Mouse (Mus musculus): ENCODE results near the gene Ano2. TPM values are rescaled to one million over a fixed set of nuclear protein-coding genes. Genes with fewer than 3 reads are reported as not detected.

Ano2 gene
- polyA plus RNA-seq, 1 experiment: 0.07 TPM

DNA sequence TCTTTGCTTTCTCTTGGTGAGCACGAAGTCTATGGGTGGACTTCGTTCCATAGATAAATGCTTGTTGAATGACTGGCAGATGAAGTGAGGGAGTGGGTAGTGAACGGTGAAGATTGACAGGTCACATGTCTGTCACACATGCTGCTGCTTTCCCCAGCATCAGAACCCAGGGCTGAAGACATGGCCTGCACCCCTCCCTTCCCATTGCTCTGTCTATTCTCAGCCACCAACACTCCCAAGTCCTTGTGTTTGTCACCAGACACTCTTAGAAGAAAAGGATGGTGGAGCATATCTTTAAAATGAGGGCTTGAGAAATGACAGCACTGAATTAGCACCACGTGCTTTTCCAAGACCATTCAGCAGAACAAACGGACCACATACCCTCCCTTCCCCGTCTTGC is 316.4 kb downstream of the Ano2 start:
- TF ChIP-seq CTCF (IDR thresholded peaks at IDR 0.05; ENCODE audit: borderline replicate concordance, control insufficient read depth, extremely low read depth, insufficient read depth, low read length, poor library complexity) (no peak), POLR2A (IDR thresholded peaks at IDR 0.05; ENCODE audit: control insufficient read depth, extremely low read depth, insufficient read depth, low read length, poor library complexity) (no peak)
- no peak for DNase-seq
- 90% methylated on average over 6 of the region's 6 CpGs for WGBS
- H3K4me3 ChIP-seq (ENCODE audit: control insufficient read depth, insufficient read depth, low read length): no peak overlapping the region
- H3K27ac ChIP-seq (ENCODE audit: control insufficient read depth, insufficient read depth, low read length): no peak overlapping the region
- no peaks in the 10 kb centered on the region for H3K27me3 ChIP-seq (ENCODE audit: control insufficient read depth, insufficient read depth, low read length)
- H3K4me1 ChIP-seq (replicated peaks; ENCODE audit: control insufficient read depth, insufficient read depth, low read length): no peaks in the 10 kb centered on the region
- no peaks in the 10 kb centered on the region for H3K36me3 ChIP-seq (ENCODE audit: control insufficient read depth, insufficient read depth, low read length)

- WGBS: 65% methylated on average over 3 of the region's 3 CpGs
- H3K4me1 ChIP-seq (replicated peaks; ENCODE audit: control insufficient read depth, insufficient read depth, low read length): no peaks in the 10 kb centered on the region
- TF ChIP-seq POLR2A (IDR thresholded peaks at IDR 0.05; ENCODE audit: control insufficient read depth, extremely low read depth, insufficient read depth, low read length, poor library complexity): no peak
- no peak for TF ChIP-seq CTCF (IDR thresholded peaks at IDR 0.05; ENCODE audit: borderline replicate concordance, control insufficient read depth, extremely low read depth, insufficient read depth, low read length, poor library complexity)
- no peaks in the 10 kb centered on the region for H3K36me3 ChIP-seq (ENCODE audit: control insufficient read depth, insufficient read depth, low read length)
- H3K27ac ChIP-seq (ENCODE audit: control insufficient read depth, insufficient read depth, low read length): no peak overlapping the region
- no peak for DNase-seq
- H3K4me3 ChIP-seq (ENCODE audit: control insufficient read depth, insufficient read depth, low read length): no peak overlapping the region
- no peaks in the 10 kb centered on the region for H3K27me3 ChIP-seq (ENCODE audit: control insufficient read depth, insufficient read depth, low read length)
These were observed 318.9 kb downstream of the Ano2 start for GRCm38 (mm10) chr6:126009083-126009482.

- 91% methylated on average over 2 of the region's 2 CpGs for WGBS
- H3K36me3 ChIP-seq (ENCODE audit: control insufficient read depth, insufficient read depth, low read length): no peaks in the 10 kb centered on the region
- no peak for DNase-seq
These were observed 326.8 kb downstream of the Ano2 start for GRCm38 (mm10) chr6:126016991-126017390.

DNA sequence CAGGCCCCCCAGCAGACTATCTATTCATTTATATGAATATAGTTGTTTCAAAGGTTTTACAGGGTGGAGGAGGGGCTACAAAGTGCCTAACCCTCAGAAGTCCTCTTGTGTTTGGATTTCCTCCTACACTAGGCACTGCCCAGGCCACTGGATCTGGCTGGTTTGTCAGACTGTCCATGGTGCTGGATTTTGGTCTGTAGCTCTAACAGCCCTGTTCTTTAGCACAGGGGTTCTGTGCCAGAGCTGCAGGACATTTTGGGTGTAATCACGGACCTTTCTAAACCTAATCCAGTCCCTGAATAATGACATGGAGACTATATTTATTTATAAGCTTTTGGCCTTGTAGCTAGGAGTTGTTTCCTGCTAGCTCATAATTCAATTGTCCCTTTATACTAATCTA is 328.2 kb downstream of the Ano2 start:
- no peaks in the 10 kb centered on the region for H3K27me3 ChIP-seq (ENCODE audit: control insufficient read depth, insufficient read depth, low read length)
- H3K36me3 ChIP-seq (ENCODE audit: control insufficient read depth, insufficient read depth, low read length): no peaks in the 10 kb centered on the region
- H3K4me1 ChIP-seq (replicated peaks; ENCODE audit: control insufficient read depth, insufficient read depth, low read length): no peaks in the 10 kb centered on the region
- no peak for TF ChIP-seq CTCF (IDR thresholded peaks at IDR 0.05; ENCODE audit: borderline replicate concordance, control insufficient read depth, extremely low read depth, insufficient read depth, low read length, poor library complexity)
- TF ChIP-seq POLR2A (IDR thresholded peaks at IDR 0.05; ENCODE audit: control insufficient read depth, extremely low read depth, insufficient read depth, low read length, poor library complexity): no peak
- no peak for DNase-seq
- 90% methylated on average over 1 of the region's 1 CpGs for WGBS
- no peak overlapping the region for H3K4me3 ChIP-seq (ENCODE audit: control insufficient read depth, insufficient read depth, low read length)
- no peak overlapping the region for H3K27ac ChIP-seq (ENCODE audit: control insufficient read depth, insufficient read depth, low read length)

More at GRCm38 (mm10) chr6:126016991-126017390, 326.8 kb downstream of the Ano2 start:
- H3K4me1 ChIP-seq (replicated peaks; ENCODE audit: control insufficient read depth, insufficient read depth, low read length): no peaks in the 10 kb centered on the region
- no peak overlapping the region for H3K27ac ChIP-seq (ENCODE audit: control insufficient read depth, insufficient read depth, low read length)
- no peaks in the 10 kb centered on the region for H3K27me3 ChIP-seq (ENCODE audit: control insufficient read depth, insufficient read depth, low read length)
- TF ChIP-seq POLR2A (IDR thresholded peaks at IDR 0.05; ENCODE audit: control insufficient read depth, extremely low read depth, insufficient read depth, low read length, poor library complexity) (no peak), CTCF (IDR thresholded peaks at IDR 0.05; ENCODE audit: borderline replicate concordance, control insufficient read depth, extremely low read depth, insufficient read depth, low read length, poor library complexity) (no peak)
- no peak overlapping the region for H3K4me3 ChIP-seq (ENCODE audit: control insufficient read depth, insufficient read depth, low read length)

- DNase-seq: no peak
- WGBS: 82% methylated on average over 8 of the region's 8 CpGs
- Histone ChIP-seq H3K27ac (ENCODE audit: control insufficient read depth, insufficient read depth, low read length) (no peak overlapping the region), H3K4me1 (replicated peaks; ENCODE audit: control insufficient read depth, insufficient read depth, low read length) (no peaks in the 10 kb centered on the region), H3K4me3 (ENCODE audit: control insufficient read depth, insufficient read depth, low read length) (no peak overlapping the region), H3K36me3 (ENCODE audit: control insufficient read depth, insufficient read depth, low read length) (no peaks in the 10 kb centered on the region), H3K27me3 (ENCODE audit: control insufficient read depth, insufficient read depth, low read length) (no peaks in the 10 kb centered on the region)
- no peak for TF ChIP-seq POLR2A (IDR thresholded peaks at IDR 0.05; ENCODE audit: control insufficient read depth, extremely low read depth, insufficient read depth, low read length, poor library complexity)
- no peak for TF ChIP-seq CTCF (IDR thresholded peaks at IDR 0.05; ENCODE audit: borderline replicate concordance, control insufficient read depth, extremely low read depth, insufficient read depth, low read length, poor library complexity)
These were observed 343.6 kb downstream of the Ano2 start for GRCm38 (mm10) chr6:126033693-126034402.

DNA sequence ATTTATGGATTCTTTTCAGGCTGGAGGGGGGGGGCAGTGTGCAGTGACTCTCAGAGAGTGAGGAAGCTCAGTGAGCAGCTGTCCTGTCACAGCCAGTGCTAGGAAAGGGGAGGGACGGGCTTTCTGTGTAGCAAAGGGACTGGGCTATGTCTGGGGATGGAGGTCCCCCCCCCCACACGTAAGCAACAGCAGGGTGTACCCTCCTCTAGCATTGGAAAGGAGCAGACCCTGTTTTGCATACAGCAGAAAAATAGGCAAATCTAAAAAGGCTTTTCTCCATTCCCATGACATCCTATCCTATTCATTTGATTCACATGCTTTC is 344.1 kb downstream of the Ano2 start:
- WGBS: 66% methylated on average over 2 of the region's 2 CpGs
- Histone ChIP-seq H3K4me3 (ENCODE audit: control insufficient read depth, insufficient read depth, low read length) (no peak overlapping the region), H3K4me1 (replicated peaks; ENCODE audit: control insufficient read depth, insufficient read depth, low read length) (no peaks in the 10 kb centered on the region), H3K36me3 (ENCODE audit: control insufficient read depth, insufficient read depth, low read length) (no peaks in the 10 kb centered on the region), H3K27me3 (ENCODE audit: control insufficient read depth, insufficient read depth, low read length) (no peaks in the 10 kb centered on the region), H3K27ac (ENCODE audit: control insufficient read depth, insufficient read depth, low read length) (no peak overlapping the region)
- DNase-seq: no peak
- TF ChIP-seq CTCF (IDR thresholded peaks at IDR 0.05; ENCODE audit: borderline replicate concordance, control insufficient read depth, extremely low read depth, insufficient read depth, low read length, poor library complexity) (no peak), POLR2A (IDR thresholded peaks at IDR 0.05; ENCODE audit: control insufficient read depth, extremely low read depth, insufficient read depth, low read length, poor library complexity) (no peak)

GRCm38 (mm10) chr6:126034728-126035127 is 344.5 kb downstream of the Ano2 start:
- Histone ChIP-seq H3K36me3 (ENCODE audit: control insufficient read depth, insufficient read depth, low read length) (no peaks in the 10 kb centered on the region), H3K4me1 (replicated peaks; ENCODE audit: control insufficient read depth, insufficient read depth, low read length) (no peaks in the 10 kb centered on the region), H3K27ac (ENCODE audit: control insufficient read depth, insufficient read depth, low read length) (no peak overlapping the region), H3K4me3 (ENCODE audit: control insufficient read depth, insufficient read depth, low read length) (no peak overlapping the region), H3K27me3 (ENCODE audit: control insufficient read depth, insufficient read depth, low read length) (no peaks in the 10 kb centered on the region)
- DNase-seq: no peak
- WGBS: 91% methylated on average over 7 of the region's 7 CpGs
- TF ChIP-seq CTCF (IDR thresholded peaks at IDR 0.05; ENCODE audit: borderline replicate concordance, control insufficient read depth, extremely low read depth, insufficient read depth, low read length, poor library complexity) (no peak), POLR2A (IDR thresholded peaks at IDR 0.05; ENCODE audit: control insufficient read depth, extremely low read depth, insufficient read depth, low read length, poor library complexity) (no peak)

All from thymus, adult 2 months (tissue).